Mouse (Mus musculus): ENCODE data around the gene Syngr4.
"Not testable (repeated sequence)": the region's sequence is repeated elsewhere in the genome, so short reads cannot be mapped to it uniquely, and the experiment has no call there.

Gene Syngr4

GRCm38 (mm10) chr7:45896517-45897257 is at the start of gene Syngr4, which contains the start of gene Tmem143:
TSS of gene Syngr4 (minus strand) at chr7:45896714.
TSS of gene Tmem143 (plus strand) at chr7:45896941.
- TF ChIP-seq CTCF (conservative IDR thresholded peaks at IDR 0.05; ENCODE audit: low read length) (no peak), NANOG (IDR thresholded peaks at IDR 0.05; ENCODE audit: borderline replicate concordance, low read length) (no peak), POU5F1 (IDR thresholded peaks at IDR 0.05; ENCODE audit: borderline replicate concordance, low read length) (no peak)
- peaks cover 35% of the 10 kb centered on the region for H3K4me1 ChIP-seq (replicated peaks; ENCODE audit: low read depth, low read length)
- H3K9me3 ChIP-seq (ENCODE audit: low read length): no peaks in the 10 kb centered on the region

GRCm38 (mm10) chr7:45943280-45943679 is 46.8 kb upstream of the Syngr4 start:
- not testable (repeated sequence) for H3K4me1 ChIP-seq (replicated peaks; ENCODE audit: low read depth, low read length); H3K4me3 ChIP-seq (replicated peaks; ENCODE audit: low read length); H3K9me3 ChIP-seq (ENCODE audit: low read length); H3K27me3 ChIP-seq (ENCODE audit: insufficient read depth, low read length)
- TF ChIP-seq CTCF (conservative IDR thresholded peaks at IDR 0.05; ENCODE audit: low read length): peak; percentile 48
- H3K36me3 ChIP-seq (ENCODE audit: insufficient read depth, low read length): peaks cover 30% of the 10 kb centered on the region

More at GRCm38 (mm10) chr7:45896517-45897257, at the start of gene Syngr4, which contains the start of gene Tmem143:
- H3K36me3 ChIP-seq (ENCODE audit: insufficient read depth, low read length): peaks cover 5% of the 10 kb centered on the region
- H3K27me3 ChIP-seq (ENCODE audit: insufficient read depth, low read length): peaks cover 23% of the 10 kb centered on the region
- H3K4me3 ChIP-seq (replicated peaks; ENCODE audit: low read length): peak within 1 kb of the TSS; percentile 84

- H3K4me3 ChIP-seq (replicated peaks; ENCODE audit: low read length): no peak overlapping the region
- H3K36me3 ChIP-seq (ENCODE audit: insufficient read depth, low read length): peaks cover 19% of the 10 kb centered on the region; the same call in 1 of the 2 replicates
- H3K9me3 ChIP-seq (ENCODE audit: low read length): no peaks in the 10 kb centered on the region
- H3K4me1 ChIP-seq (replicated peaks; ENCODE audit: low read depth, low read length): peaks cover 4% of the 10 kb centered on the region; the same call in 1 of the 2 replicates
- TF ChIP-seq POU5F1 (IDR thresholded peaks at IDR 0.05; ENCODE audit: borderline replicate concordance, low read length) (no peak), CTCF (conservative IDR thresholded peaks at IDR 0.05; ENCODE audit: low read length) (no peak), NANOG (IDR thresholded peaks at IDR 0.05; ENCODE audit: borderline replicate concordance, low read length) (no peak)
- H3K27me3 ChIP-seq (ENCODE audit: insufficient read depth, low read length): no peaks in the 10 kb centered on the region
Measured at GRCm38 (mm10) chr7:45941986-45942385, 45.5 kb upstream of the Syngr4 start.

- Histone ChIP-seq H3K27me3 (ENCODE audit: insufficient read depth, low read length) (no peaks in the 10 kb centered on the region), H3K36me3 (ENCODE audit: insufficient read depth, low read length) (peaks cover 17% of the 10 kb centered on the region; the same call in 1 of the 2 replicates), H3K9me3 (ENCODE audit: low read length) (no peaks in the 10 kb centered on the region), H3K4me1 (replicated peaks; ENCODE audit: low read depth, low read length) (peaks cover 4% of the 10 kb centered on the region; the same call in 1 of the 2 replicates), H3K4me3 (replicated peaks; ENCODE audit: low read length) (no peak overlapping the region)
- TF ChIP-seq CTCF (conservative IDR thresholded peaks at IDR 0.05; ENCODE audit: low read length) (no peak), POU5F1 (IDR thresholded peaks at IDR 0.05; ENCODE audit: borderline replicate concordance, low read length) (no peak), NANOG (IDR thresholded peaks at IDR 0.05; ENCODE audit: borderline replicate concordance, low read length) (no peak)
Measured at GRCm38 (mm10) chr7:45939836-45940235, 43.3 kb upstream of the Syngr4 start.

DNA sequence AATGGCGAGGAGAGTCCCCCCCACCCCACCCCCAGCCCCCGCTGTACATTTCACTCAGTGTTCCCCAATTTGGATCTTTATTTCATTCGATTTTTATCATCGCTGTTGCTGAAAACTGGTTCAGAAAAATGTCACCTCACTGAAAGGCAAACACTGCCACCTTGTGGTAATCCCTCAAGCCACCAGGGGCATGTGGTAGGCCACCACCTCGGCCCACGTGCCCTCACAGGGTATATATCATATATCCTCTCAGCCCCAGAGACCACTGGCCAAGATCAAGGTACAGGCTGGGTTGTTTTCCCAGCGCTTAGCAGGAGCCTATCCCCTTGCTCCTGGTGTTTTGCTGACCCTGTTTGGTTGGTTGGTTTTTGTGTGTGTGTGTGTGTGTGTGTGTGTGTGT is 38.6 kb upstream of the Syngr4 start:
- peaks cover 12% of the 10 kb centered on the region; the same call in 1 of the 2 replicates for H3K36me3 ChIP-seq (ENCODE audit: insufficient read depth, low read length)
- no peaks in the 10 kb centered on the region for H3K9me3 ChIP-seq (ENCODE audit: low read length)
- TF ChIP-seq POU5F1 (IDR thresholded peaks at IDR 0.05; ENCODE audit: borderline replicate concordance, low read length) (no peak), CTCF (conservative IDR thresholded peaks at IDR 0.05; ENCODE audit: low read length) (peak; percentile 42; the same call in 1 of the 2 replicates)
- H3K4me3 ChIP-seq (replicated peaks; ENCODE audit: low read length): no peak overlapping the region
- no peaks in the 10 kb centered on the region for H3K27me3 ChIP-seq (ENCODE audit: insufficient read depth, low read length)
- H3K4me1 ChIP-seq (replicated peaks; ENCODE audit: low read depth, low read length): peaks cover 4% of the 10 kb centered on the region

DNA sequence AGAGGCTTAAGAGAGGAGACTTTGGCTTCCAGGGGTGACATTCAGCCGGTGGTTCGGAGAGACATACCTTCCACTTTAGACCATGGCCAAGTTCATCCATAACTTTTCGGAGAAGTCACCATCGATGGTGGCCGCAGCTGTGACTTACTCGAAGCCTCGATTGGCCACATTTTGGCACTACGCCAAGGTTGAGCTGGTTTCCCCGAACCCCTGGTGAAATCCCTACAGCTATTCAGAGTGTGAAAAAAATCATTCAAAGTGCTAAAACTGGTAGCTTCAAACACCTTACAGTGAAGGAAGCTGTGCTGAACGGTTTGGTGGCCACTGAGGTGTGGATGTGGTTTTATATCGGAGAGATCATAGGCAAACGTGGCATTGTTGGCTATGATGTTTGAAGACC is 37.3 kb upstream of the Syngr4 start:
- H3K4me1 ChIP-seq (replicated peaks; ENCODE audit: low read depth, low read length): peaks cover 12% of the 10 kb centered on the region
- not testable (repeated sequence) for H3K4me3 ChIP-seq (replicated peaks; ENCODE audit: low read length); H3K36me3 ChIP-seq (ENCODE audit: insufficient read depth, low read length)

GRCm38 (mm10) chr7:45929688-45930087 is 33.2 kb upstream of the Syngr4 start:
- H3K4me3 ChIP-seq (replicated peaks; ENCODE audit: low read length): peak overlapping the region; percentile 75
- no peaks in the 10 kb centered on the region for H3K27me3 ChIP-seq (ENCODE audit: insufficient read depth, low read length)
- peaks cover 24% of the 10 kb centered on the region for H3K4me1 ChIP-seq (replicated peaks; ENCODE audit: low read depth, low read length)
- TF ChIP-seq POU5F1 (IDR thresholded peaks at IDR 0.05; ENCODE audit: borderline replicate concordance, low read length): no peak
- TF ChIP-seq CTCF (conservative IDR thresholded peaks at IDR 0.05; ENCODE audit: low read length): peak; percentile 33; the same call in 1 of the 2 replicates
- TF ChIP-seq NANOG (IDR thresholded peaks at IDR 0.05; ENCODE audit: borderline replicate concordance, low read length): no peak
- H3K36me3 ChIP-seq (ENCODE audit: insufficient read depth, low read length): peaks cover 7% of the 10 kb centered on the region; the same call in 1 of the 2 replicates
- H3K9me3 ChIP-seq (ENCODE audit: low read length): no peaks in the 10 kb centered on the region; the same call in 1 of the 2 replicates

More for the DNA sequence above, 37.3 kb upstream of the Syngr4 start:
- H3K9me3 ChIP-seq (ENCODE audit: low read length); H3K27me3 ChIP-seq (ENCODE audit: insufficient read depth, low read length): not testable (repeated sequence)

DNA sequence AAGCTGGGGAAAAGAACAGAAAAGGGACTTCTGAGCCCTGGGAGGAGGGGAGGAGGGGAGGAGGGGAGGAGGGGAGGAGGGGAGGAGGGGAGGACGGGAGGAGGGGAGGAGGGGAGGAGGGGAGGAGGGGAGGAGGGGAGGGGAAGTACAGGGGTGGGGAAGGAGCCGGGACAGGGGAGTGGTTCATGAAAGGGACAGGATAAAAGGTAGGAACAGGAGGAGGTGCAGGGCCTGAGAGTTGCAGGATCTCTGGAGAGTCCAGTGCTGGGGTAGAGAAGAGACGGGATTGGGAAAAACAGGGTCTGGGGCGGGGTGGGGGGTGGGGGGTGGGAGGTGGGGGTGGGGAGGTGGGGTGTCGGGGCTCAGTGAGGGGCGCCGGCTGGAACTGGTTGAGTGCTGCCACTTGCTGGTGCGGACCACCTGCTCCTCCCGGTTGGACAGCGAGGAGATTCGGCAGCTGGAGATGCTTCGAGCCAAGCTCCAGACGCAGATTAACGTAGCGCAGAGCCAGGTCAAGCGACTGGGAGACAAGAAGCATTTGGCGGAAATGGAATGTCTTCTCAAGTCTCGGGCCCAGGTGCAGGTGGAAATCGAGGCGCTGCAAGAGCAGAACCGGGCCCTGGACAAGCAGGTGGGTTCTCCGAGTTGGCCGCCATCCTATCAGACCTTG is 32.2 kb upstream of the Syngr4 start:
- Histone ChIP-seq H3K9me3 (ENCODE audit: low read length) (no peaks in the 10 kb centered on the region; the same call in 1 of the 2 replicates), H3K36me3 (ENCODE audit: insufficient read depth, low read length) (peaks cover 7% of the 10 kb centered on the region; the same call in 1 of the 2 replicates), H3K4me3 (replicated peaks; ENCODE audit: low read length) (peak overlapping the region; percentile 75), H3K27me3 (ENCODE audit: insufficient read depth, low read length) (no peaks in the 10 kb centered on the region), H3K4me1 (replicated peaks; ENCODE audit: low read depth, low read length) (peaks cover 33% of the 10 kb centered on the region)
- no peak for TF ChIP-seq NANOG (IDR thresholded peaks at IDR 0.05; ENCODE audit: borderline replicate concordance, low read length)
- TF ChIP-seq POU5F1 (IDR thresholded peaks at IDR 0.05; ENCODE audit: borderline replicate concordance, low read length): no peak
- TF ChIP-seq CTCF (conservative IDR thresholded peaks at IDR 0.05; ENCODE audit: low read length): no peak

Measured in E14TG2a.4 (cell line).